Mouse (Mus musculus) kidney, adult 2 months (tissue): ENCODE measurements around the gene Foxr1.

Experiments
- CTCF ChIP-seq: fragments of 200-500 bp; conservative IDR thresholded peaks from 2 replicates; pipeline ENCODE4 v1.5.1; 2011; ENCODE audit warnings: low read depth, mild to moderate bottlenecking, control low read depth, low read length, moderate library complexity, mixed read lengths; ENCODE audit not compliant: insufficient read depth, insufficient read length
- POLR2A ChIP-seq: fragments of 200-500 bp; IDR thresholded peaks from one replicate; pipeline ENCODE4 v1.6.1; 2011; ENCODE audit warnings: low read depth, low read length, control low read depth

GRCm38 (mm10) chr9:44483510-44484044 lies 42.6 kb upstream of the Foxr1 start:
- TF ChIP-seq CTCF = no peak
- no peak for TF ChIP-seq POLR2A
